Mouse (Mus musculus) MEL (cell line): Measurements from ENCODE around the gene Siae.

ENCODE experiments used
- CTCF ChIP-seq, 3 experiments: IDR thresholded peaks in 2 of 3; conservative IDR thresholded peaks in 1 of 3; 2 replicates each; pipeline ENCODE4 v1.5.1; 2011 to 2012; ENCODE audit warnings: low read length in 3 of 3, low read depth in 2 of 3, mild to moderate bottlenecking in 2 of 3, improper control_type of control experiment in 1 of 3, inconsistent platforms in 1 of 3, mixed read lengths in 1 of 3, moderate library complexity in 1 of 3; ENCODE audit not compliant: control insufficient read depth in 1 of 3, insufficient read depth in 1 of 3, poor library complexity in 1 of 3, severe bottlenecking in 1 of 3
- E2F4 ChIP-seq: IDR thresholded peaks from 2 replicates; pipeline ENCODE4 v1.6.1; 2011; ENCODE audit warnings: low read depth, low read length, improper control_type of control experiment, borderline replicate concordance
- ELF1 ChIP-seq: IDR thresholded peaks from 2 replicates; pipeline ENCODE4 v1.6.1; 2014; ENCODE audit warnings: low read depth, mild to moderate bottlenecking, inconsistent platforms, low read length, improper control_type of control experiment, moderate library complexity
- MYC ChIP-seq: IDR thresholded peaks from 2 replicates; pipeline ENCODE4 v1.6.1; 2011; ENCODE audit warnings: low read depth, mild to moderate bottlenecking, low read length, improper control_type of control experiment, moderate library complexity
- POLR2A ChIP-seq, 2 experiments: IDR thresholded peaks; 2 replicates each; pipeline ENCODE4 v1.6.1; 2011 to 2012; ENCODE audit warnings: low read length in 2 of 2, mild to moderate bottlenecking in 2 of 2, control low read depth in 1 of 2, improper control_type of control experiment in 1 of 2, low read depth in 1 of 2, moderate library complexity in 1 of 2; ENCODE audit not compliant: control insufficient read depth in 1 of 2, insufficient read depth in 1 of 2, poor library complexity in 1 of 2
- TCF12 ChIP-seq: IDR thresholded peaks from 2 replicates; pipeline ENCODE4 v1.6.1; 2014; ENCODE audit warnings: low read depth, mild to moderate bottlenecking, inconsistent platforms, low read length, improper control_type of control experiment, moderate library complexity
- USF1 ChIP-seq: IDR thresholded peaks from 2 replicates; pipeline ENCODE4 v1.6.1; 2014; ENCODE audit warnings: low read depth, mild to moderate bottlenecking, inconsistent platforms, low read length, improper control_type of control experiment, moderate library complexity

GRCm38 (mm10) chr9:37552536-37553293, 2.8 kb upstream of the Siae start, which contains the start of gene Nrgn:
- TF ChIP-seq POLR2A (IDR thresholded peaks at IDR 0.05; ENCODE audit: control insufficient read depth in 1 of 2, insufficient read depth in 1 of 2, low read depth in 1 of 2, low read length in 2 of 2, poor library complexity in 1 of 2) (no peak; a peak in 1 of 4 replicates), CTCF (IDR thresholded peaks at IDR 0.05 in 2 of 3, conservative IDR thresholded peaks at IDR 0.05 in 1 of 3; ENCODE audit: control insufficient read depth in 1 of 3, insufficient read depth in 1 of 3, low read depth in 2 of 3, low read length in 3 of 3, poor library complexity in 1 of 3, severe bottlenecking in 1 of 3) (no peak), ELF1 (no peak), USF1 (no peak), MYC (no peak), E2F4 (peak; percentile 73; the same call in 1 of the 2 replicates), TCF12 (no peak)
